Mouse (Mus musculus) granulocyte monocyte progenitor cell, adult 5-6 weeks (primary cell): ENCODE measurements around the gene Aldh9a1. TPM values are rescaled to one million over a fixed set of nuclear protein-coding genes. Genes with fewer than 3 reads are reported as not detected.
"Not testable (repeated sequence)": the region's sequence is repeated elsewhere in the genome, so short reads cannot be mapped to it uniquely, and the experiment has no call there.

Source experiments
- ATAC-seq: replicated peaks from 2 replicates; pipeline ENCODE4 v1.8.0; 2016; ENCODE audit warnings: mild to moderate bottlenecking, moderate TSS enrichment, inconsistent platforms; ENCODE audit not compliant: poor library complexity, severe bottlenecking
- total RNA-seq, 2 experiments: library from RNA; stranded (forward) in 1 of 2; stranded (reverse) in 1 of 2; fragments of 200-712, 200-1000 nt in 1 of 2; fragments of >200 nt in 1 of 2; fragmentation: Nextera tagmentation in 1 of 2; gene quantifications; 2 replicates each; pipeline ENCODE4 v1.2.3; 2014 to 2017

Aldh9a1 gene
- total RNA-seq (2014; fragmentation: Nextera tagmentation) = 67.6 and 85.8 TPM in 2 replicates
- total RNA-seq (2017) = 49.5 and 56.7 TPM in 2 replicates

- ATAC-seq = peak; percentile 94
Measured at GRCm38 (mm10) chr1:167349815-167350596, at the start of gene Aldh9a1. Gene Aldh9a1, plus strand, starts transcription at chr1:167349991.

- ATAC-seq = peak; percentile 70
Measured at GRCm38 (mm10) chr1:167300122-167300521, 49.7 kb upstream of the Aldh9a1 start.

GRCm38 (mm10) chr1:167305501-167306137, 44.2 kb upstream of the Aldh9a1 start:
- ATAC-seq = no peak

- peak; percentile 70 for ATAC-seq
Measured at GRCm38 (mm10) chr1:167306451-167307240, 43.1 kb upstream of the Aldh9a1 start.

- no peak for ATAC-seq
Measured at GRCm38 (mm10) chr1:167307674-167308073, 42.1 kb upstream of the Aldh9a1 start.

- ATAC-seq = peak; percentile 93
Measured at GRCm38 (mm10) chr1:167308261-167309054, 41.3 kb upstream of the Aldh9a1 start, which contains the start of gene Tmco1. Gene Tmco1, plus strand, starts transcription at chr1:167308378.

- ATAC-seq = no peak
Measured at GRCm38 (mm10) chr1:167312367-167312766, 37.4 kb upstream of the Aldh9a1 start.

- no peak for ATAC-seq
Measured at GRCm38 (mm10) chr1:167313220-167313619, 36.6 kb upstream of the Aldh9a1 start.

- ATAC-seq = no peak
Measured at GRCm38 (mm10) chr1:167321691-167322090, 28.1 kb upstream of the Aldh9a1 start.

- no peak for ATAC-seq
Measured at GRCm38 (mm10) chr1:167328776-167329175, 21.0 kb upstream of the Aldh9a1 start.

- peak; percentile 94 for ATAC-seq
Measured at GRCm38 (mm10) chr1:167331106-167331505, 18.7 kb upstream of the Aldh9a1 start.

GRCm38 (mm10) chr1:167336398-167336797, 13.4 kb upstream of the Aldh9a1 start:
- ATAC-seq = peak; percentile 23

GRCm38 (mm10) chr1:167337463-167338095, 12.2 kb upstream of the Aldh9a1 start:
- peak; percentile 47 for ATAC-seq

- ATAC-seq = peak; percentile 44
Measured at GRCm38 (mm10) chr1:167339177-167339781, 10.5 kb upstream of the Aldh9a1 start.

- no peak for ATAC-seq
Measured at GRCm38 (mm10) chr1:167340111-167340787, 9.5 kb upstream of the Aldh9a1 start.

- no peak for ATAC-seq
Measured at GRCm38 (mm10) chr1:167340910-167341528, 8.8 kb upstream of the Aldh9a1 start.

- no peak for ATAC-seq
Measured at GRCm38 (mm10) chr1:167342831-167343230, 7.0 kb upstream of the Aldh9a1 start.

- not testable (repeated sequence) for ATAC-seq
Measured at GRCm38 (mm10) chr1:167345994-167346520, 3.7 kb upstream of the Aldh9a1 start.
